Mouse (Mus musculus) frontal cortex, adult 2 months (tissue): Measurements from ENCODE around the gene Nipal4. TPM values are rescaled to one million over a fixed set of nuclear protein-coding genes. Genes with fewer than 3 reads are reported as not detected.

Experiments used
- DNase-seq, 2 experiments: peaks; one replicate each; pipeline ENCODE4 v3.0.0; 2022; ENCODE audit warnings: low spot score in 1 of 2; ENCODE audit errors: extremely low spot score in 1 of 2
- polyA plus RNA-seq: library from polyadenylated mRNA; depleted of rRNA; stranded (reverse); fragments of >200 nt; gene quantifications from 2 replicates; pipeline ENCODE4 v1.2.3, GENCODE M21; 2012

The Nipal4 gene
- polyA plus RNA-seq, 1 experiment, result 2.7 TPM

GRCm38 (mm10) chr11:46169908-46170307 lies 3.6 kb upstream of the Nipal4 start:
- DNase-seq, result peak in 1 of 2 experiments; percentile 17

GRCm38 (mm10) chr11:46168506-46168905 lies 2.2 kb upstream of the Nipal4 start:
- no peak for DNase-seq

- DNase-seq, result no peak
Measured at GRCm38 (mm10) chr11:46157462-46157861, 8.8 kb downstream of the Nipal4 start.

GRCm38 (mm10) chr11:46156945-46157344 lies 9.4 kb downstream of the Nipal4 start:
- DNase-seq, result peak; percentile 44 to 60

- DNase-seq, result no peak
Measured at GRCm38 (mm10) chr11:46146619-46147018, 19.7 kb downstream of the Nipal4 start.

GRCm38 (mm10) chr11:46145163-46145875 lies 21.0 kb downstream of the Nipal4 start:
- no peak for DNase-seq

GRCm38 (mm10) chr11:46143342-46143741 lies 23.0 kb downstream of the Nipal4 start:
- no peak for DNase-seq

- DNase-seq, result peak; percentile 79 to 86
Measured at GRCm38 (mm10) chr11:46134899-46135298, 31.4 kb downstream of the Nipal4 start.

GRCm38 (mm10) chr11:46131022-46131986 lies 35.0 kb downstream of the Nipal4 start:
- DNase-seq, result no peak

GRCm38 (mm10) chr11:46128548-46128945 lies 37.8 kb downstream of the Nipal4 start:
- DNase-seq, result peak; percentile 32 to 86

- DNase-seq, result no peak
Measured at GRCm38 (mm10) chr11:46127621-46128547, 38.4 kb downstream of the Nipal4 start.

- DNase-seq, result no peak
Measured at GRCm38 (mm10) chr11:46126827-46127410, 39.4 kb downstream of the Nipal4 start.

- DNase-seq, result no peak
Measured at GRCm38 (mm10) chr11:46126317-46126716, 40.0 kb downstream of the Nipal4 start.

- DNase-seq, result no peak
Measured at GRCm38 (mm10) chr11:46125835-46126229, 40.5 kb downstream of the Nipal4 start.

GRCm38 (mm10) chr11:46125093-46125834 lies 41.0 kb downstream of the Nipal4 start:
- no peak for DNase-seq

GRCm38 (mm10) chr11:46123328-46123866 lies 42.9 kb downstream of the Nipal4 start:
- no peak for DNase-seq

- no peak for DNase-seq
Measured at GRCm38 (mm10) chr11:46122875-46123274, 43.4 kb downstream of the Nipal4 start.

- no peak for DNase-seq
Measured at GRCm38 (mm10) chr11:46121666-46122065, 44.6 kb downstream of the Nipal4 start.

- DNase-seq, result no peak
Measured at GRCm38 (mm10) chr11:46120084-46120483, 46.2 kb downstream of the Nipal4 start.
